ENCODE assay signal across 13 mouse cellular contexts in genomic region chr2:45089251-45089530, GRCm38 (mm10). TPM values are rescaled to one million over a fixed set of nuclear protein-coding genes. Genes with fewer than 3 reads are reported as not detected.
A peak's percentile ranks its signal among the peaks of the same experiment; 100 is the strongest.
DNase-seq lines count a peak whose midpoint lies in the region; ATAC-seq and TF ChIP-seq lines count a peak whose summit lies in the region.
"Had no signal": no experiment of that assay in that cellular context is flagged by ENCODE, and none has a peak within 500 bp of the region (broad histone marks: within the 10 kb centered on the region; RNA-seq: fewer than 3 reads in every experiment).

No protein-coding gene starts in this region.

- no peaks in the 10 kb centered on the region for H3K27me3 ChIP-seq in forebrain, embryonic 14.5 days (replicated peaks; ENCODE audit: control insufficient read depth, insufficient read depth, low read length)
- H3K27me3 ChIP-seq in hindbrain, embryonic 14.5 days (ENCODE audit: control insufficient read depth, insufficient read depth, low read length) = no peaks in the 10 kb centered on the region
- H3K27me3 ChIP-seq in neural tube, embryonic 15.5 days (replicated peaks) = no peaks in the 10 kb centered on the region

- no peak overlapping the region for H3K9ac ChIP-seq in forebrain, embryonic 14.5 days (ENCODE audit: low read length)
- no peak overlapping the region for H3K9ac ChIP-seq in hindbrain, embryonic 14.5 days
- H3K9ac ChIP-seq in neural tube, embryonic 15.5 days (replicated peaks) = no peak overlapping the region
- H3K9ac ChIP-seq: liver, embryonic 14.5 days had no signal

- H3K9me3 ChIP-seq in forebrain, embryonic 14.5 days (replicated peaks; ENCODE audit: control insufficient read depth, low read length) = no peaks in the 10 kb centered on the region
- H3K9me3 ChIP-seq in hindbrain, embryonic 14.5 days (ENCODE audit: control insufficient read depth, low read length) = no peaks in the 10 kb centered on the region
- H3K9me3 ChIP-seq in neural tube, embryonic 15.5 days (replicated peaks) = no peaks in the 10 kb centered on the region

- no peak for ATAC-seq in forebrain, embryonic 14.5 days
- ATAC-seq in hindbrain, embryonic 14.5 days (ENCODE audit: low FRiP score) = no peak
- ATAC-seq in neural tube, embryonic 15.5 days (ENCODE audit: low FRiP score) = no peak

- no peak for DNase-seq in layer of hippocampus, adult 2 months (ENCODE audit: low spot score in 2 of 2)
- no peak for DNase-seq in layer of hippocampus, adult 11-12 months (ENCODE audit: low spot score)
- no peak for DNase-seq in forebrain, embryonic 14.5 days (ENCODE audit: low spot score)
- DNase-seq in hindbrain, embryonic 14.5 days (ENCODE audit: low spot score) = no peak
- DNase-seq in adrenal gland, postnatal 4 days (ENCODE audit: low spot score in 2 of 2) = no peak
- DNase-seq in cerebellum, adult 9-11 months = no peak
- DNase-seq: adrenal gland, postnatal 10 days; cerebellum, adult 18-20 months; kidney, adult 9 months; spleen, adult 18-20 months had no signal

- peak overlapping the region; percentile 89 for H3K27ac ChIP-seq in layer of hippocampus, adult 2 months
- peak overlapping the region; percentile 2; the same call in 1 of the 2 replicates for H3K27ac ChIP-seq in forebrain, embryonic 14.5 days (ENCODE audit: low read depth, low read length)
- H3K27ac ChIP-seq in hindbrain, embryonic 14.5 days = peak overlapping the region; percentile 47
- peak overlapping the region; percentile 66 for H3K27ac ChIP-seq in neural tube, embryonic 15.5 days (replicated peaks)
- H3K27ac ChIP-seq: liver, embryonic 14.5 days had no signal

- peak overlapping the region; percentile 23 for H3K4me3 ChIP-seq in layer of hippocampus, adult 2 months
- no peak overlapping the region for H3K4me3 ChIP-seq in forebrain, embryonic 14.5 days (ENCODE audit: low read depth, low read length)
- no peak overlapping the region for H3K4me3 ChIP-seq in hindbrain, embryonic 14.5 days (replicated peaks; ENCODE audit: low read length)
- H3K4me3 ChIP-seq in neural tube, embryonic 15.5 days (replicated peaks) = no peak overlapping the region
- H3K4me3 ChIP-seq: myocyte had no signal

- H3K36me3 ChIP-seq in forebrain, embryonic 14.5 days (ENCODE audit: control insufficient read depth, insufficient read depth, low read length) = peaks cover 2% of the 10 kb centered on the region; the same call in 1 of the 2 replicates
- no peaks in the 10 kb centered on the region for H3K36me3 ChIP-seq in hindbrain, embryonic 14.5 days (replicated peaks; ENCODE audit: control insufficient read depth, insufficient read depth)
- H3K36me3 ChIP-seq in neural tube, embryonic 15.5 days = no peaks in the 10 kb centered on the region

- peaks cover 24% of the 10 kb centered on the region for H3K4me1 ChIP-seq in forebrain, embryonic 14.5 days (ENCODE audit: control insufficient read depth, insufficient read depth, low read length)
- H3K4me1 ChIP-seq in hindbrain, embryonic 14.5 days (replicated peaks; ENCODE audit: control insufficient read depth, insufficient read depth, low read length) = peaks cover 29% of the 10 kb centered on the region
- H3K4me1 ChIP-seq in neural tube, embryonic 15.5 days = peaks cover 45% of the 10 kb centered on the region

- H3K4me2 ChIP-seq in forebrain, embryonic 14.5 days (ENCODE audit: low read length) = no peak overlapping the region
- no peak overlapping the region for H3K4me2 ChIP-seq in hindbrain, embryonic 14.5 days (replicated peaks)
- 0 out of 2 replicates have a peak overlapping the region, but pooled peaks have one; percentile 15 for H3K4me2 ChIP-seq in neural tube, embryonic 15.5 days

- 51% methylated on average over 3 of the region's 3 CpGs for WGBS in forebrain, embryonic 14.5 days
- WGBS in hindbrain, embryonic 14.5 days = 44% methylated on average over 3 of the region's 3 CpGs
- WGBS in neural tube, embryonic 15.5 days = 64% methylated on average over 3 of the region's 3 CpGs

- no peak for TF ChIP-seq CTCF in layer of hippocampus, adult 2 months (conservative IDR thresholded peaks at IDR 0.05)

RNA-seq across cellular contexts. Expression of gene Zeb2, which starts 28.0 kb away (rescaled TPM):
- 100 to 1,000 TPM; 430 to 443 TPM for total RNA-seq in layer of hippocampus, adult 2 months (2021)
- 70.6 and 87.0 TPM in 2 replicates for polyA plus RNA-seq in forebrain, embryonic 14.5 days (2014; fragmentation: Nextera tagmentation; extraction: Ambion mirVana)
- 38.8 and 41.9 TPM in 2 replicates for polyA plus RNA-seq in hindbrain, embryonic 14.5 days (2014; fragmentation: Nextera tagmentation; extraction: Ambion mirVana)
- 40.5 and 41.1 TPM in 2 replicates for polyA plus RNA-seq in neural tube, embryonic 15.5 days (2015; fragmentation: Nextera tagmentation; extraction: Ambion mirVana)
- total RNA-seq in adrenal gland, postnatal 4 days (2021) = 100 to 1,000 TPM; 169 to 173 TPM

Comparison
In these comparisons a context has a peak if more than half of its experiments do, and no peak if none do; other contexts are left out.
1. H3K27ac ChIP-seq: peak in every context shown above with its lines; median percentile 89 in layer of hippocampus, adult 2 months; 66 in neural tube, embryonic 15.5 days; 47 in hindbrain, embryonic 14.5 days; 2 in forebrain, embryonic 14.5 days.